Mouse (Mus musculus) small intestine, adult 2 months (tissue): ENCODE measurements around the gene Folr2.

Experiments used
- CTCF ChIP-seq: fragments of 200-500 bp; IDR thresholded peaks from 2 replicates; pipeline ENCODE4 v1.5.1; 2012; ENCODE audit warnings: low read depth, mild to moderate bottlenecking, control low read depth, inconsistent platforms, low read length, moderate library complexity, mixed read lengths; ENCODE audit not compliant: insufficient replicate concordance, insufficient read length; ENCODE audit errors: extremely low read depth
- POLR2A ChIP-seq: fragments of 200-500 bp; IDR thresholded peaks from 2 replicates; pipeline ENCODE4 v1.6.1; 2012; ENCODE audit warnings: low read depth, mild to moderate bottlenecking, control low read depth, inconsistent platforms, low read length, moderate library complexity

DNA sequence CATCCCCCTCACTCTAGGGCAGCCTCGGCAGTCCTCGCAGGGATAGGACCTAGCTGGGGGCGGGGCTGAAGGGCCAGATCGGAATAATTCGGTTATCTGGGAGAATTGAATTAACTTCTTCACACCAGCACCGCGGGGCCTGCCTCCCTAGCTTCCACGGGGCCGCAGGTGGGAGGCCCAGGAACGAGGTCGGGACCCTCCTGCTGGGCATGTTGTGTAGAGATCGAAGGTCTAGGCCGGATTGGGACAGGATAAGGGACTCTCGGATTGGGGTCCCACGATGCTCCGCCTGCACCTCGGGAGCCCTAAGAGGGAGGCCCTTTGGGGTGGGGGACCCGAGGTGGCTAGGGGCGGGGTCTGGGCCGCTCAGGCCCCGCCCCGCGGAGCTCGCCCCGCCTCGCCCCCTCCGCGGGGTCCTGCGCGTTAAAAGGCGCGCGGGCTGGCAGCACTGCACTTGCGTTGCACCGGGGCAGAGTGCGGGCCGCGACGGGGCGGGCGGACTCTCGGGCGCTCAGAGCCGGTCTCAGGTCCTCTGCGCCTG, 39.1 kb downstream of the Folr2 start, which contains the start of gene Phox2a:
- TF ChIP-seq CTCF (no peak), POLR2A (no peak)
